Mouse (Mus musculus) hindbrain, embryonic 16.5 days (tissue): ENCODE data around the gene Ksr1. TPM values are rescaled to one million over a fixed set of nuclear protein-coding genes. Genes with fewer than 3 reads are reported as not detected.

ENCODE experiments used
- ATAC-seq: fragments of 200-750 bp; cut with Nextera tagmentation; 2 replicates; pipeline ENCODE4 v1.8.0; 2017; ENCODE audit warnings: moderate TSS enrichment, moderate library complexity
- H3K27ac ChIP-seq: fragments of 300-500 bp; sonication (generic); 2 replicates; pipeline ENCODE4 v1.5.1; 2014; ENCODE audit warnings: low read depth, mild to moderate bottlenecking, control low read depth, low read length, moderate library complexity
- H3K27me3 ChIP-seq: fragments of 300-500 bp; sonication (generic); replicated peaks from 2 replicates; pipeline ENCODE4 v1.6.1; 2014; ENCODE audit warnings: low read length; ENCODE audit not compliant: control insufficient read depth, insufficient read depth
- H3K36me3 ChIP-seq: fragments of 300-500 bp; sonication (generic); 2 replicates; pipeline ENCODE4 v1.6.1; 2014; ENCODE audit warnings: mild to moderate bottlenecking, low read length, moderate library complexity, mixed read lengths; ENCODE audit not compliant: control insufficient read depth, insufficient read depth
- H3K4me1 ChIP-seq: fragments of 300-500 bp; sonication (generic); 2 replicates; pipeline ENCODE4 v1.6.1; 2014; ENCODE audit warnings: low read depth, low read length; ENCODE audit not compliant: control insufficient read depth, insufficient read depth
- H3K4me2 ChIP-seq: fragments of 300-500 bp; sonication (generic); 2 replicates; pipeline ENCODE4 v1.6.1; 2014; ENCODE audit warnings: mild to moderate bottlenecking, low read length, control low read depth, moderate library complexity
- H3K4me3 ChIP-seq: fragments of 300-500 bp; sonication (generic); 2 replicates; pipeline ENCODE4 v1.5.1; 2014; ENCODE audit warnings: mild to moderate bottlenecking, low read length, control low read depth, moderate library complexity
- H3K9ac ChIP-seq: fragments of 300-500 bp; sonication (generic); 2 replicates; pipeline ENCODE4 v1.6.1; 2014; ENCODE audit warnings: low read depth, mild to moderate bottlenecking, control low read depth, low read length, moderate library complexity
- H3K9me3 ChIP-seq: fragments of 300-500 bp; sonication (generic); 2 replicates; pipeline ENCODE4 v1.6.1; 2014; ENCODE audit warnings: mild to moderate bottlenecking, low read length, moderate library complexity; ENCODE audit not compliant: control insufficient read depth
- WGBS: fragments of 180-500 bp; shearing (Covaris S2); extraction: QIAGEN DNeasy Blood & Tissue Kit; methylation state at CpG from one replicate; pipeline ENCODE4 v1.1.7; 2014; 5-methylcytosine and 5-hydroxymethylcytosine counted together
- polyA plus RNA-seq: library from polyadenylated mRNA; unstranded; fragments of >200 nt; fragmentation: Nextera tagmentation; extraction: Ambion mirVana; gene quantifications from 2 replicates; pipeline ENCODE4 v1.2.1, GENCODE M21; 2015

Ksr1 gene
- 4.4 and 6.1 TPM in 2 replicates for polyA plus RNA-seq

DNA sequence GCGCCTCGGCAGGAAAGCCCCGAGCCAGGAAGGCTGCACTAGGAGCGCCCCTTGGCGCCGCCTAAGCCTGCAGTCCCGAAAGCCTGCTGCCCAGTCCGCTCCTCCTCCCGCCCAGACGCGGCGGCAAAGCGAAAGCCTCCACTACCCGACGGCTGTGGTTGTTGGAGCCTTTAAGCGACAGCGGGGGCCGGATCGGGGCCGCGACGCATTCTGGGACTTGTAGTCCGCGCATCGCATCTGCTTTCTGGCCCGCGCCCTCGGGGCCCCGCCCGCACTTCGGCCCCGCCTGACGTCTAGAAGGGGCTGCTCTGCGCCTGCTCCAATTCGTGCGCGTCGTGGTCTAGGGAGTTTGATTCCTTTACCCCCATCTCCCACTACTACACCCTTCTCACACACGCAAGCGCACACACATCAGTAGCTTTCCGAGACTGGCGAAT is at the start of gene Ksr1:
Ksr1 (minus strand) TSS at position 77 of the 437 bp plus-strand sequence.
- WGBS: under 1% methylated on average over 31 of the region's 42 CpGs
- Histone ChIP-seq H3K27me3 (no peaks in the 10 kb centered on the region), H3K9me3 (no peaks in the 10 kb centered on the region), H3K4me1 (peaks cover 16% of the 10 kb centered on the region), H3K4me2 (peak within 1 kb of the TSS; percentile 58), H3K4me3 (peak within 1 kb of the TSS; percentile 81), H3K36me3 (no peaks in the 10 kb centered on the region), H3K9ac (peak within 1 kb of the TSS; percentile 90), H3K27ac (peak within 1 kb of the TSS; percentile 92)
- ATAC-seq: peak; percentile 97

DNA sequence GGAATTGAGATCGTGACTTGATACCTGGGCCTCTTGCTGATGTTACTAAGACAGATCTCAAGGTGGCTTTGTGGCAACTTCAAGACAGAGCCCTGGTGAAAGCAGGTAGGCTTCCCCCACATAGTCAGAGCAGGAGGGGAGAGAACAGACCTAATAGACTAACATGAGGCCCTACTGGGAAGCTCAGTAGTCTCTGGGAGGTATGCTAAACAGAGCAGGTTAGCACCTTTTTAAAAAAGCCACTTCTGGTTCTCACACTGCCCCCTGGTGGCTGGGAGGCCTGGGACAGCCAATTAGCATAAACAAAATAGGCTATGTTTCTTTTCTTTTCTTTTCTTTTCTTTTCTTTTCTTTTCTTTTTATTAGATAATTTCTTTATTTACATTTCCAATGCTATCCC is 46.0 kb upstream of the Ksr1 start:
- Histone ChIP-seq H3K9me3 (no peaks in the 10 kb centered on the region), H3K9ac (no peak overlapping the region), H3K4me3 (no peak overlapping the region), H3K27ac (no peak overlapping the region), H3K27me3 (no peaks in the 10 kb centered on the region), H3K4me1 (no peaks in the 10 kb centered on the region), H3K4me2 (no peak overlapping the region), H3K36me3 (no peaks in the 10 kb centered on the region)
- 85% methylated on average over 1 of the region's 1 CpGs for WGBS
- ATAC-seq: no peak

DNA sequence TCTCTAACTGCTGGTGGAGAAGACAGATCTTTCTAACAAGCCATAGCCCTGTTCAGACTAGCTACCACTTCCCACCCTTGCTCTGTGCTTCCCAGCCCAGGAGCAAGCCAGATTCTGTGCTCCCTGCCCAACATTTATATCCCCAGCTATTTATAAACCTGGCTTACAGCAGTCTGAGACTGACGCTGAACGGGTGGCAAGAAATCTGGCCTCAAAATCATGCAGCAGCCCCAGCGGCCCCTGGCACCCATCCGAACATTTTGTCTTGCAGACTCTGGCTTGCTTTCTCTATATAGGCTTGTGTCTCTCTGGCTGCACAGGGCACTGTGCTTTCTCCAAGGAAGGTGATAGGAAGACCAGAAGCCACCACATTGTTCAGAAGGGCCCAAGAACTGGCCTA is 45.0 kb upstream of the Ksr1 start:
- H3K27ac ChIP-seq: no peak overlapping the region
- WGBS: 75% methylated on average over 4 of the region's 4 CpGs

DNA sequence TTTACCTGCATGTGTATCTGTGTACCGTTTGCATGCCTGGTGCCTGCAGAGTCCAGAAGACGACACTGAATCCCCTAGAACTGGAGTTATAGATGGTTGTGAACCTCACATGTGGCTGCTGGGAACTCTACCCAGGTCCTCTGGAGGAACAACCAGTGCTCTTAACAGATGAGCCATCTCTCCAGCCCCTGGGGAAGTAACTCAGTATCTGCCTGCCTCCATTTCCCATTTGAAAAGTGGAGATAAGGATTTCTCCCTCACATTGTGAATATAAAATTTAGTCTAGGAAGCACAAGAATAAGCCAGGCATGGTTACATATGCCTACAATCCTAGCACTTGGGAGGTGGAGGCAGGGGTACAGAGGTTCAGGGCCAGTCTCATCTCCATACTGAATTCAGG is 44.0 kb upstream of the Ksr1 start:
- no peaks in the 10 kb centered on the region for H3K36me3 ChIP-seq
- no peaks in the 10 kb centered on the region for H3K4me1 ChIP-seq
- H3K4me3 ChIP-seq: no peak overlapping the region
- no peak overlapping the region for H3K9ac ChIP-seq
- no peaks in the 10 kb centered on the region for H3K27me3 ChIP-seq
- no peak overlapping the region for H3K4me2 ChIP-seq
- ATAC-seq: no peak
- no peak overlapping the region for H3K27ac ChIP-seq
- H3K9me3 ChIP-seq: no peaks in the 10 kb centered on the region
- WGBS: 86% methylated on average over 2 of the region's 2 CpGs

More for the DNA sequence above, 45.0 kb upstream of the Ksr1 start:
- H3K9ac ChIP-seq: no peak overlapping the region
- no peak for ATAC-seq
- no peaks in the 10 kb centered on the region for H3K36me3 ChIP-seq
- H3K4me2 ChIP-seq: no peak overlapping the region
- no peak overlapping the region for H3K4me3 ChIP-seq
- no peaks in the 10 kb centered on the region for H3K9me3 ChIP-seq
- H3K4me1 ChIP-seq: no peaks in the 10 kb centered on the region
- H3K27me3 ChIP-seq: no peaks in the 10 kb centered on the region

DNA sequence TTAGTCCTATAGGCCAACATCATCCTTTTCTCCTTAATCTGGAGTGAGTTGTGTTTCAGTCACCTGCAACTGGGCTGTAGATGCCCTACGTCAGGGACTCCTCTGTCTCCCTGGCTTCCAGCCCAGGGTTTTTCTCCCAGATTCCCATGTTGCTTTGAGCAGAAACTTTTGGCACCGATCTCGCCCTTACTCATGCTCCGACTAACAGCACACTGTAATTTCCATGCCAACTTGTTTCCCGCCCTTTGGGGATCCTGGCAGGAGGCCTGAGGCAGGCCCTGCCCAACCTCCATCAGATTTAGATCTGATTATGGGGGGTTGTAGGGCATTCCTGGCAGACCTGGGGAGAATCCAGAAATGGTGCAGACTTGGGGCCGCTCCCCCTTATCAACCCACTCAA is 42.0 kb upstream of the Ksr1 start:
- Histone ChIP-seq H3K4me1 (no peaks in the 10 kb centered on the region), H3K4me2 (no peak overlapping the region), H3K4me3 (no peak overlapping the region), H3K36me3 (no peaks in the 10 kb centered on the region), H3K9ac (no peak overlapping the region), H3K9me3 (no peaks in the 10 kb centered on the region), H3K27me3 (no peaks in the 10 kb centered on the region), H3K27ac (no peak overlapping the region)
- ATAC-seq: 0 out of 2 replicates have a peak, but pooled peaks have one; percentile 42
- WGBS: 58% methylated on average over 6 of the region's 6 CpGs

DNA sequence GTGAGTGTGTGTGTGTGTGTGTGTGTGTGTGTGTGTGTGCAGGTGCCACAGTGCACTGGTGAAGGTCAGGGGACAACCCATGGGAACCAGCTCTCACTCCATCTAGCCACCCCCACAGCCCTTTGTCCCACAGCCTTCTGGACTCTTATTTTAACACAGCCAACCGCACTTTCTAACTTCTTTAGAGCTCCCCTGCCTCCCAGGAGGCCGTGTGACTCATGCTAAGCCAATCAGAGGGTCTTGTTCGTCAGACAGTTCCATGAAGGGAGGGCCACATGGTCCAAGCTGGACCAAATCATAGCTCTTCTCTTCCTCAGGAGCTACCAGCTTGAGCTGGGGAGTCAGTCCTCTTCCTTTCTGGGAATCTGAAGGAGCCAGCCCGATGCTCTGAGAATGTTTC is 41.1 kb upstream of the Ksr1 start:
- no peaks in the 10 kb centered on the region for H3K36me3 ChIP-seq
- 57% methylated on average over 4 of the region's 4 CpGs for WGBS
- no peak overlapping the region for H3K4me3 ChIP-seq
- no peak overlapping the region for H3K4me2 ChIP-seq
- no peak overlapping the region for H3K27ac ChIP-seq
- no peaks in the 10 kb centered on the region for H3K9me3 ChIP-seq
- no peak for ATAC-seq
- no peak overlapping the region for H3K9ac ChIP-seq
- no peaks in the 10 kb centered on the region for H3K27me3 ChIP-seq
- no peaks in the 10 kb centered on the region for H3K4me1 ChIP-seq

DNA sequence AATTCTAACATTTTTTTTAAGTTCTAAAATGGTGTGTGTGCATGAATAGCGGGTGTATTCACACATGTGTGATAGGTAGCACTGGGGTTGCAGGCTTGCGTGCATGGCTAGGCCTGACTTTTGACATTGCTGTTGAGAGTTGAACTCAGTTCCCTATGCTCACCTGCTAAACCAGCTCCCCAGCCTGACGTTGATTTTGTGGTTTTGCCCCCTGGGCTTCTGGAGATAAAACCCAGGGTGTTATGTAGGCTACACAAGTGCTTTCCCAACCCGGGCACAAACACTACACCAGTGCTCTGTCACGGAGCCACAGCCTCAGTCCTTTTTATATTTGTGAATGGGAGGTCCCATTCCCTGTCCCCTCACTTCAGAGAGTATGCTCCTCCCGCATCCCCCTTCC is 39.5 kb upstream of the Ksr1 start:
- Histone ChIP-seq H3K4me2 (no peak overlapping the region), H3K36me3 (no peaks in the 10 kb centered on the region), H3K9me3 (no peaks in the 10 kb centered on the region), H3K4me1 (no peaks in the 10 kb centered on the region), H3K4me3 (no peak overlapping the region), H3K9ac (no peak overlapping the region), H3K27me3 (no peaks in the 10 kb centered on the region), H3K27ac (no peak overlapping the region)
- ATAC-seq: no peak
- 89% methylated on average over 6 of the region's 6 CpGs for WGBS

DNA sequence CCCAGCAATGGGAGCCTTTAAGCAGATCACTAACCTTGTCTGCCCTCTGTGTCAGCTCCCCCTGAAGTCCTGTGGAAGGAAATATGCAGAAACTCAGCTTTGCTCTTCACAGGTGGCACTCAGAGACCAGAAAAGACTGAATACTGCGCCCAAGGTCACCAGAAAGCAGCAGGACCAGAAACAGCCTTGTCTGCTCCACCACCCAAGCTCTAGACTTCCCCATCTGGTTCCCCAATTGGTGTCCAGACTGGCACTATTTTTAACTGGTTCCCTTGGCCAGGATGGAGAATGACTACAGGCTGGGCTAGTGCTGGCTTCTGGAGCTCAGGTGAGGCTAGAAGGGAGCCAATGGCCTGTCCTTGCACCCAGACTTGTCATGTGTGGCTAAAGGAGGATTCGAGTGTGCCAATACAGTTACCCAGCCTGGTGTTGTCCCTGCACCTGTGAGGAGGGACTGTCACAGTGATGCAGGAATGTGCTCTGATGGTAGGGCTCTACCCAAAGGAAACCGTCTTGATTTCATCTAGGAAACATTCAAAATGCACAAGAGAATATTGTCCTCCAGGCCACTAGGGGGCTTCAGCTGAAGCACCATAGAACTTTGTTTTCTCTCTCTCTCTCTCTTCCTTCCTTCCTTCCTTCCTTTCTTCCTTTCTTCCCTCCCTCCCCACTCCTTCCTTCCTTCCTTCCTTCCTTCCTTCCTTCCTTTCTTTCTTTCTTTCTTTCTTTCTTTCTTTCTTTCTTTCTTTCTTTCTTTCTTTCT is 38.1 kb upstream of the Ksr1 start:
- H3K27me3 ChIP-seq: no peaks in the 10 kb centered on the region
- H3K4me2 ChIP-seq: no peak overlapping the region
- no peaks in the 10 kb centered on the region for H3K36me3 ChIP-seq
- ATAC-seq: no peak
- 77% methylated on average over 3 of the region's 3 CpGs for WGBS
- H3K4me1 ChIP-seq: no peaks in the 10 kb centered on the region
- no peak overlapping the region for H3K27ac ChIP-seq
- H3K9ac ChIP-seq: no peak overlapping the region
- no peaks in the 10 kb centered on the region for H3K9me3 ChIP-seq
- no peak overlapping the region for H3K4me3 ChIP-seq

DNA sequence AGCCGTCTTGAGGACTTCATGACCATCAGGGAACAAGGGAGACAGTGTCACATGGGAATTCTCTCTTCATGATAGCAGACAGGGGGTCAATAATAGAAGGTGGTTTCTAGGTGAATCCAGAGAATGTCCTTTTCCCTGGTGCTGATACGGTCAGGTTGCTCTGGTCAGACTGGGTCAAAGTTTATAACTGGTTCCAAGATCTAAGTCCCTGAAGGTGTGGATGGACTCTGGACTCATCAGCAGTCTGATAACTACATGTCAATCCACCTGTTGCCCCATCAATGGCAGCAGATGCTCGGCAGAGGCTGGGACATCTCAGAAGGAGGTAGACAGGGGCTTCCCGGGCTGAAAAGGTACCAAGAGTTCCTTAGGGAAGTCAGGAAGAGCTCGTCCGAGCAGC is 37.2 kb upstream of the Ksr1 start:
- Histone ChIP-seq H3K27me3 (no peaks in the 10 kb centered on the region), H3K9me3 (no peaks in the 10 kb centered on the region), H3K9ac (no peak overlapping the region), H3K27ac (no peak overlapping the region), H3K4me3 (no peak overlapping the region), H3K4me2 (no peak overlapping the region), H3K36me3 (no peaks in the 10 kb centered on the region), H3K4me1 (no peaks in the 10 kb centered on the region)
- ATAC-seq: no peak
- WGBS: 91% methylated on average over 6 of the region's 6 CpGs
